In the genomic region with DNA sequence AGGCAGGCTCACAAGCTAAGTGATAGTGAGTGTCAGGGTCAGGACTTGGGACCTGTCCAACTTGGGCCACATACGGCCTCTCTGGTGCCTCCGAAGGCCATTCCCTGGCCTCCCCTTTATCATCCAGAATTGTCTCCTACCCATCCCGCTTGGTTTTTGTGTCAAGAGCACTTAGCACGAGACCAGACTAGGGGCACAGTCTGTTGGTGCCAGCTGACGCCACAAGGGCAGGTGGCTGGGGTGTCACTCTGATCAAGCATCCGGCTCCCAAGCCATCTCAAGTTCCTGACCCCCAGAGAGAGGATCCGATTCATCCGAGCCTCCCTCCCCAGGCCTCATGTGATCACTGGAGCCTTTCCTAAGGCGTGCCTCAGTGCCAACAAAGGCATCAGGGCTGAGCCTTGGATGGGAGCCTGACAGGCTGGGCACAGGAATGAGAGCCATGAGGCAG, we compare ENCODE assay signal across 13 mouse cellular contexts. TPM values are rescaled to one million over a fixed set of nuclear protein-coding genes. Genes with fewer than 3 reads are reported as not detected.
DNase-seq lines count a peak whose midpoint lies in the region; ATAC-seq lines count a peak whose summit lies in the region.
"Had no signal": no experiment of that assay in that cellular context is flagged by ENCODE, and none has a peak within 500 bp of the region (broad histone marks: within the 10 kb centered on the region; RNA-seq: fewer than 3 reads in every experiment).

No protein-coding gene starts in this region.

- H3K4me1 ChIP-seq in limb, embryonic 10.5 days, result peaks cover 67% of the 10 kb centered on the region

- peaks cover 17% of the 10 kb centered on the region for H3K36me3 ChIP-seq in limb, embryonic 10.5 days

- no peaks in the 10 kb centered on the region for H3K9me3 ChIP-seq in limb, embryonic 10.5 days (replicated peaks)
- H3K9me3 ChIP-seq: limb, embryonic 15.5 days had no signal

- intact Hi-C loops in left cerebral cortex, postnatal 4 days (cut with DNase I), result no loop called here

- H3K4me3 ChIP-seq in limb, embryonic 10.5 days, result no peak overlapping the region
- H3K4me3 ChIP-seq: layer of hippocampus, adult 2 months; limb, embryonic 15.5 days had no signal

- DNase-seq in left cerebral cortex, postnatal 4 days, result peak; percentile 92
- DNase-seq in left cerebral cortex, adult 8-10 months (ENCODE audit: low spot score in 2 of 2), result no peak
- DNase-seq in cerebellum, postnatal 14 days, result peak; percentile 93 to 94
- no peak for DNase-seq in limb, embryonic 10.5 days (ENCODE audit: low spot score)
- DNase-seq in thymus, adult 18-20 months, result no peak
- DNase-seq in heart, adult 9 months (ENCODE audit: low spot score in 2 of 2), result no peak
- DNase-seq: embryo, embryonic 11 days; heart, postnatal 14 days; lung, postnatal 10 days; thymus, postnatal 4 days had no signal

- H3K27ac ChIP-seq in limb, embryonic 10.5 days, result peak overlapping the region; percentile 9; the same call in 1 of the 2 replicates
- H3K27ac ChIP-seq: layer of hippocampus, adult 2 months; limb, embryonic 15.5 days had no signal

- 74% methylated on average over 9 of the region's 9 CpGs for WGBS in limb, embryonic 10.5 days

- peaks cover 9% of the 10 kb centered on the region; the same call in 1 of the 2 replicates for H3K27me3 ChIP-seq in limb, embryonic 10.5 days (ENCODE audit: low read depth, poor library complexity, severe bottlenecking)
- H3K27me3 ChIP-seq: limb, embryonic 15.5 days had no signal

- ATAC-seq in cerebellum, adult (ENCODE audit: insufficient number of reproducible peaks, low FRiP score, low TSS enrichment), result peak; percentile 49

RNA-seq across cellular contexts. Expression of a gene that starts 4.3 kb away (rescaled TPM):
- total RNA-seq in left cerebral cortex, postnatal 4 days (2021), result 10 to 100 TPM; 37.5 to 38.4 TPM
- total RNA-seq in left cerebral cortex, adult 8-10 months (2022), result 10 to 100 TPM; 17.4 to 20.0 (median 19.4) TPM
- 6.4 and 8.2 TPM in 2 replicates for polyA plus RNA-seq in limb, embryonic 10.5 days (2016; fragmentation: Nextera tagmentation; extraction: Ambion mirVana)

Comparison
In these comparisons a context has a peak if more than half of its experiments do, and no peak if none do; other contexts are left out.
1. DNase-seq: peak in left cerebral cortex, postnatal 4 days (single experiment) and cerebellum, postnatal 14 days (2 of 2); none in left cerebral cortex, adult 8-10 months (0 of 2), limb, embryonic 10.5 days (single experiment), thymus, adult 18-20 months (0 of 2) and heart, adult 9 months (0 of 2).